Mouse (Mus musculus): ENCODE data around the gene Vmn1r34. TPM values are rescaled to one million over a fixed set of nuclear protein-coding genes. Genes with fewer than 3 reads are reported as not detected.

Gene Vmn1r34
- polyA plus RNA-seq (2015; fragmentation: Nextera tagmentation; extraction: Ambion mirVana) = not detected in 2 replicates

DNA sequence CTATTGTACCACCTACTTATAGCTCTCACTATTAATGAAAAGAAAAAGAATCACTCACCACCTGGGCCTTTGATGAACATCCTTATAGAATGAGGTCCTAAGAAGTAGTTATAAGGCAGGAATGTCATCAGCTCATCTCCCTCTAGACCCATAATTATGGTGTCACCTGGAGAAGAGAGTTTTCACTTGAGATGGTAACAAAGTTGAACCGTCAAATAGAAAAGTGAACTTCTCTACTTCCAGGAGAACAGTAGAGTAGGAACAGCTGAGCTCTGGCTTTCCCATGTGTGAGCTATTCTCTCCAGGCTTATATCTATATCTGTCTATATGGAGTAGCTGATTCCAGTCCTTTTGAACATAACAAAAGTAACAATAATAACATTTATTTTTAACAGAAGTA is at the start of gene Vmn1r34:
Gene Vmn1r34 (minus strand): TSS at position 101 of the 400 bp plus-strand sequence.

DNA sequence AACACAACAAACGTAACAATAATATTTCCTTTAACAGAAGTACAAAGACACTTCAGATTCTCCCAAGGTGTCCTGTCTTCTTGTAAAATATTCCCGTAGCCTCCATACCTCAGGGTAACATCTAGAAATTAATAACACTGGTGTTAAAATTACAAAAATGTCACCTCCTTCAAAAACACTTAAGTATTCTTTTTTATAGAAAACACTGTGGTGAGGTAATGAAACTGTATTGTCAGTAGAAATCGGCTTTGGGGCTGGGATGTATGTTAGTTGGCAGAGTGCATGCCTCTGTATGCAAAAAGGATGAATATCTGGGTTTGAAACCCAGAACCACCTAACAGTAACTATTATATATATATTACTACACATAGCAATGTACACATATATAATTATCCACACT is 42.1 kb upstream of the Vmn1r34 start, which contains the start of gene Vmn1r35:
Gene Vmn1r35 (minus strand): TSS at position 101 of the 400 bp plus-strand sequence.

DNA sequence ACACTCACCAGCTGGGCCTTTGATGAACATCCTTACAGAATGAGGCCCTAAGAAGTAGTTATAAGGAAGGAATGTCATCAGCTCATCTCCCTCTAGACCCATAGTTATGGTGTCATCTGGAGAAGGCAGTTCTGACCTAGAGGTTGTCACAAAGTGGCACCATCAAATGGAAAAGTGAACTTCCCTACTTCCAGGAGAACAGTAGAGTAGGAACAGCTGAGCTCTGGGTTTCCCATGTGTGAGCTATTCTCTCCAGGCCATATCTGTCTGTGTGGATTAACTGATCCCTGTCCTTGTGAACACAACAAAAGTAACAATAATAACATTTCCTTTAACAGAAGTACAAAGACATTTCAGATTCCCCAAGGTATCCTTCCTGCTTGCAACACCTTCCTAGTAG is 25.5 kb downstream of the Vmn1r34 start, which contains the start of gene Vmn1r33:
Gene Vmn1r33 (minus strand): TSS at position 101 of the 400 bp plus-strand sequence.

Other genes starting within 250 kb of the Vmn1r34 start
- 101 and 110 TPM in 2 replicates for gene Mad2l1, start 108.5 kb downstream of the Vmn1r34 start, polyA plus RNA-seq (2015; fragmentation: Nextera tagmentation; extraction: Ambion mirVana)
- 0.07 TPM in 1 of 2 replicates, not detected in the other for gene Vmn1r32, start 83.8 kb downstream of the Vmn1r34 start, polyA plus RNA-seq (2015; fragmentation: Nextera tagmentation; extraction: Ambion mirVana)
- gene Vmn1r33, start 25.6 kb downstream of the Vmn1r34 start, polyA plus RNA-seq (2015; fragmentation: Nextera tagmentation; extraction: Ambion mirVana) = not detected in 2 replicates
- gene Vmn1r35, start 42.0 kb upstream of the Vmn1r34 start, polyA plus RNA-seq (2015; fragmentation: Nextera tagmentation; extraction: Ambion mirVana) = not detected in 2 replicates
- not detected in 2 replicates for gene Vmn1r36, start 75.3 kb upstream of the Vmn1r34 start, polyA plus RNA-seq (2015; fragmentation: Nextera tagmentation; extraction: Ambion mirVana)
- not detected in 2 replicates for gene Vmn1r37, start 85.5 kb upstream of the Vmn1r34 start, polyA plus RNA-seq (2015; fragmentation: Nextera tagmentation; extraction: Ambion mirVana)
- gene Vmn1r38, start 138.7 kb upstream of the Vmn1r34 start, polyA plus RNA-seq (2015; fragmentation: Nextera tagmentation; extraction: Ambion mirVana) = not detected in 2 replicates
- gene Vmn1r39, start 166.7 kb upstream of the Vmn1r34 start, polyA plus RNA-seq (2015; fragmentation: Nextera tagmentation; extraction: Ambion mirVana) = not detected in 2 replicates